Mouse (Mus musculus): ENCODE measurements around the gene Grb2.

DNA sequence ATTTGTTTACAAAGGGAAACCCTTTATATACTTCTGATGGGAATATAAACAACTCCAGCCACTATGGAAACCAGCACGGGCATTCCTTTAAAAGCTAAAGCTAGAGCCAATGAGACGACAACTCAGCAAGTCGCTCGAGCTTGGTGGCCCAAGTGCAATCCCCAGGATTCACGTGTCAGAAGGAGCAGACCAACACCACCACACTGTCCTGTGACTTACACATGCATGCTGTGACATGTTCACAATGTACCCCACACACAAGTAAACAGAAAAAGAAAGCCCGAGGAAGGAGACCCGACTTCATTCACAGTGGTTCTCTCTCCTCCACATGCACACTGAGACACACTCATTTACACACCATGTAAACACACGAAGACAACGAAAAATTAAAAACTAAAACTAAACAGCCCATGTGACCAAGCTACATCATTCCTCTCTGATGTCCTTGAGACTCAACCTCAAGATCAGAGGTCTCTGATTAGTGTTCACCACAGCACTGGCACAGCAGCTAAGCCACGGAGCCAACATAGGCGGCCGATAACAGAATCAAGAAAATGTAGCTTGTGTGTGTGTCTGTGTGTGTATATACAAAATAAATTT, 14.3 kb downstream of the Grb2 start:
- TF ChIP-seq EP300 (IDR thresholded peaks at IDR 0.05; ENCODE audit: insufficient read depth, low read depth, low read length) (no peak), CTCF (IDR thresholded peaks at IDR 0.05) (no peak), POLR2A (IDR thresholded peaks at IDR 0.05; ENCODE audit: insufficient read depth, low read depth, low read length) (no peak)
